Mouse (Mus musculus) right cerebral cortex, postnatal 25 days (tissue): ENCODE measurements around the gene AL731706.2.
A peak's percentile ranks its signal among the peaks of the same experiment; 100 is the strongest.
"Not testable (repeated sequence)": the region's sequence is repeated elsewhere in the genome, so short reads cannot be mapped to it uniquely, and the experiment has no call there.

Experiments
- DNase-seq: peaks from one replicate; pipeline ENCODE4 v3.0.0; 2022

The AL731706.2 gene

GRCm38 (mm10) chr2:136885579-136885978 lies at the start of gene AL731706.2:
Gene AL731706.2, minus strand, starts transcription at chr2:136885679.
- DNase-seq: no peak

GRCm38 (mm10) chr2:136921003-136921408 lies 35.5 kb upstream of the AL731706.2 start:
- DNase-seq: peak; percentile 21

GRCm38 (mm10) chr2:136920257-136920993 lies 34.9 kb upstream of the AL731706.2 start:
- DNase-seq: no peak

DNA sequence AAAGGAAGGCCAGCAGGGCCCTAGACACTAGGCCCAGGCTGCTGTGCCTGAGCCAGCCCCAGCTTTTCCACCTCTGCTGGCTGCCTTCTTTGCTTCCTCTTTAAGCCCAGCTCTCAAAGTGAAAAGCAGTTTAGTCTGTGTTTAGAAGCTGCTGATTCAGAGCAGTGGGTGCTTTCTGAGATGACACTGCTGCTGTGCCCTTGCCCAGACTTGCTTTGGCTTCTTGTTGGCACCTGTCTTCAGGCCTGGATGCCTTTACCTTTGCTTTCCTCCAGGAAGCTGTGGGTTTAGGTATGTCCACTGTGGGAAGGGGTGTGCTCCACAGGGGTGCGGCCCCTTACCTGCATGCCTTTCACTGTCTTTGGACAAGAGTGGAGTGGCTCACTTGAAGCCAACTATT lies 34.0 kb upstream of the AL731706.2 start:
- DNase-seq: no peak

- no peak for DNase-seq
Observed at GRCm38 (mm10) chr2:136914334-136914902, 28.9 kb upstream of the AL731706.2 start.

GRCm38 (mm10) chr2:136913021-136913420 lies 27.5 kb upstream of the AL731706.2 start:
- DNase-seq: no peak

DNA sequence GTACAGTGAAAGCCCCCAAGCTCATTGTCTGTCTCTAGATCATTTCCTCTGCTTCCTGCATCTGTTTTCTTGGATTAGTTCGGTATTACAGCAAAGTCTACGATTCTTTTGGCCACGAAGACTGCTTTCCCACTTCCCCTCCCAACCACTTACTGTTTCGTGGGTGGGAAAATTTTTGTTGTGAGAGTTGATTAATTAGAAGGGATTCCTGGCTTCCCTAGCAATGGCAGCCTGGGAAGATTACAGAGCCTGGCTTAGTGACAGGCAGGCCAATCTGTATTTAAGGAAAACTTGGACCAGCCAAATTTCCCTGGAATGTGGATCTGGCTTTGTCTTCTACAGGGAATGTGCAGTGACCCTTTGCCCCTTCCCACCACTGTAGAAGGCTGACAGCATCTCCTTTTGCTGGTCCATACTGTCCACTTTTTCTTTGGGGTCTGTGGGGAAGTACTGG lies 26.5 kb upstream of the AL731706.2 start:
- DNase-seq: no peak

DNA sequence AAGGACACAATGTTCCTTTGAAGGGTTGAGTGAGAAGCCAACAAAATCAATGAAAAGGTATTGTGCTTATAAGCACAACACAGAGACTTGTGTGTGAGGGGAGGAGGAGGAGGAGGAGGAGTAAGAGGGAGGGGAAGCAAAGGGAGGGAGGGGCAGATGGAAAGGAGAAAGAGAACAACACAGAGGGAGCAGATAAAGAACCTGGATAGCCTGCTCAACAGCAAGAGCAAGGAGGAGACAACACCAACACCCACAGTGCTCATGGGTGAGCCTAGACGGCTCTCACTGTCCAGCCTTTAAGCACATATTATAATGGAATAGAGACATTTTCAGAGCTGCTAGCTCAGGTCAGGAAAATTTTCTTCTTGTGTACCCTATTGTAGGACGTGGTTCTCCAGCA lies 23.8 kb upstream of the AL731706.2 start:
- no peak for DNase-seq

DNA sequence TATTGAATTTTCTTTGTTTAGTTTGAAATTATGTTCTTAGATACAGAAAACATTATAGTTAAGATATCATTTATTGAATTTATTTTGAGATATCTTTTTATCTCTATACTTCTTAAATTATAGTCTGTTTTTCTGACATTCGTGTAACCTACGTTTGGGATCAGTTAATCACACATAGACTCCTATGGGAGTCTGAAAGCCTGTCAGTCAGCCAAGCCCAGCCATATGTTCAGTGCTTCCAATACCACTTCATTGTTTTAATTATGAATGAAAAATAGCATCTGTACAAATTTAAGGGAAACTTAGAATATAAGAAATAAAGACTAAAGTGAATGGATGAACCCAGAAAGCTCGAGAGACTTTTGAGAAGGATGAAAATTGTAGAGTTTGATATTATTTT lies 23.1 kb upstream of the AL731706.2 start:
- no peak for DNase-seq

- no peak for DNase-seq
Observed at GRCm38 (mm10) chr2:136896131-136896530, 10.7 kb upstream of the AL731706.2 start.

DNA sequence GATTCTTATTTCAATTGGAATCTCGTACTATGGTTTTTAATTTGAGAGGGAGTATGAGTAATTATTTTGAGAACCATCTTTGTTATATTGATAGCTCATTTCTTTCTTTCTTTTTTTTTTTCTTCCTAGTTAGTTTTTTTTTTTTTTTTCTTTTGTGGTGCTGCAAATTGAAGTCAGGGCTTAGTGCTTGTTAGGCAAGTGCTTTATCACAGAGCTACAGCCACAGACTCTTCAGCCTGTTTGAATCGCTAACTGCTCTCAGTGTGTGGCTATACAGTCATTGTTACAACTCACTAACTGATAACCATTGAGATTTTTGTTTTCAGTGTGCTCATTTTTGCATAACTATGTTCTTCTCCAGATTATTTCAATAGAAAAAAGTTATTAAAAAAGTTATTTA lies 9.0 kb upstream of the AL731706.2 start:
- DNase-seq: no peak

- peak; percentile 96 for DNase-seq
Observed at GRCm38 (mm10) chr2:136891951-136892371, 6.5 kb upstream of the AL731706.2 start.

GRCm38 (mm10) chr2:136891068-136891950 lies 5.8 kb upstream of the AL731706.2 start, which contains the start of the genes Slx4ip, AL731706.1 and Mkks:
Gene Slx4ip, plus strand, starts transcription at chr2:136891218.
Gene AL731706.1, minus strand, starts transcription at chr2:136891389.
Gene Mkks, minus strand, starts transcription at chr2:136891389.
- DNase-seq: peak; percentile 99

- not testable (repeated sequence) for DNase-seq
Observed at GRCm38 (mm10) chr2:136890716-136891067, 5.2 kb upstream of the AL731706.2 start.

DNA sequence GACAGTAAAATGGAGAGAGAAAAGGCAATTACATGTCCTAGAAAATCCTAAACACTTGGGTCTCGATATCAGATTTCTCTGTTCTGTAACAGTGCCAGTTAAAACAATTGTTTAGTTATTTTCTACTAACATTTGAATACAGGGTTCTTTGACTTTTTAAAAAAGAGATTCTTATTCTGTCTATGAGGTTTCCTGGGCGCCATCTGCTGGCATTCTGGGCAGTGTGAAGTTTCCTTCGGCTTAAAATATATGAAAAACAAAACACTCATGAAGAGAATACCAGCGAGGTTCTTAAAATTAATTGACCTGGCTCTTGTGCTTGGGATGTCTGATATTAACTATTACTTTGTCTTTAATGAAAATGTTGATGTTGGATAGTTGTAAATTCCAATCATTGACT lies 1.4 kb upstream of the AL731706.2 start:
- DNase-seq: no peak

DNA sequence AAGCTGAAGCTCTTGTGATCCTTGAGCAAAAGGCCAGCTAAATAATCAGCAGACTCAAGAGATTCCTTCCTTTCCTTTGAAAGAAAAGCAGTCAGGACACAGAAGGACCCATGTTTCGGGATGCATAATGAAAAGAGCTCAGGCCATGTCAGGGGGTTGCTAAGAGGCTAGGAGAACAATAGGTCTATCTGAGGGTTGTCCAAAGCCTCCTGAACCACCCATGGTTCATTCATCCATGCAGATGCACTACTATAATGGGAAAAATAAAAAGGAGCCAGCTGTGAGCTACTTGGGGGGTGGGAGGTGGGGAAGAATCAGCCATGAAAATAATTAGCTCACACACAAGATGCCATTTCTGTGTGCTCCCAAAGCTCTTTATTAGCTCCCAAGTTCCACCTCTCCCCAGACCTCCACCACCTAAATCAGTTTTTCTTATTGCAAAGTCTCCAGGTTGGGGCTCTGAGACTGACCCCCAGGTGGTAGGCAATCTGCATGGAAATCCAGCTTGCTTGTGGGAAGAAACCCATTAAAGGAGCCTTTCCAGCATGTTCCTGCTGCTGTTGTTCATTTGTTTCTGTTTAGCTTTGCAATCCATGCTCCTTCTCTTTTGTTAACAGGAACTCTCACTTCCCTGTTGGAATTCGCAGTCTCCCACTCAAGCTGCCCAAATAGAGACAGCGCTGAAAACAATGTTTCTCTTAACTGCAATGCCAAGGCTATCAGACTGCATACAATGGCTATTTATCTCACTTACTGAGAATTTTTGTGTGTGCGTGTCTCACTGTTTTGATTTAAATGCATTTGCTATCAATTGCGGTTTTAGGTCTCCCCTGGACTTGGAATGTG lies 30.7 kb downstream of the AL731706.2 start:
- DNase-seq: no peak

- no peak for DNase-seq
Observed at GRCm38 (mm10) chr2:136850366-136850765, 35.1 kb downstream of the AL731706.2 start.

DNA sequence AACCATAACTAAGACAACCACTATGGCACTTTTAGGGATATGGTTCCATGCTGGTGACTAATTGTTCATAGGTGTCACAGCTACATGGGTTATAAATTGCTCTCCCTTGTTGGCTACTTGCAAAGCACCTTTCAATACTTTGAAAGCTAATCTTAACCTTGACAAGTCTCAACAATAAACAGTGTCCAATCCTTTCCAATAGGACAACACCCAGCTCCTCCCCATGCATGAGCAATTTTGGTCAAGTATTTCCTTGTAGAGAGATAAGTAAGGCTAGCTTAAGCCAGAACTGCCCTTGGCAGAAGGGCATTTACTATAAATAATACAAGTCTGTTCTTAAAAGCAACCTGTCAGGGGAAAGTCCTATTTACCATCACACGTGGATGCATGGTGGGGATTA lies 47.5 kb downstream of the AL731706.2 start:
- DNase-seq: no peak

- no peak for DNase-seq
Observed at GRCm38 (mm10) chr2:136835882-136836281, 49.6 kb downstream of the AL731706.2 start.
